Comparison of ENCODE assay signal across 17 mouse cellular contexts in genomic region chr6:139135693-139136092, GRCm38 (mm10).
"Had no signal": no experiment of that assay in that cellular context is flagged by ENCODE, and none has a peak within 500 bp of the region (broad histone marks: within the 10 kb centered on the region; RNA-seq: fewer than 3 reads in every experiment).

No protein-coding gene starts in this region.

- H3K4me3 ChIP-seq: neural tube, embryonic 12.5 days; neural tube, embryonic 13.5 days; neural tube, embryonic 15.5 days; stomach, embryonic 15.5 days had no signal

- H3K4me1 ChIP-seq: neural tube, embryonic 12.5 days; neural tube, embryonic 13.5 days; neural tube, embryonic 15.5 days; stomach, embryonic 15.5 days had no signal

- H3K36me3 ChIP-seq: neural tube, embryonic 12.5 days; neural tube, embryonic 13.5 days; neural tube, embryonic 15.5 days; stomach, embryonic 15.5 days had no signal

- DNase-seq: retina, postnatal 1 day; right cerebral cortex, adult 18-20 months; right cerebral cortex, postnatal 14 days; right cerebral cortex, postnatal 25 days; right cerebral cortex, postnatal 4 days; spleen, adult 18-20 months; thymus, adult 18-20 months; thymus, adult 2 months; thymus, postnatal 14 days; thymus, postnatal 25 days; thymus, postnatal 36 days; thymus, postnatal 4 days had no signal

- H3K9ac ChIP-seq: neural tube, embryonic 12.5 days; neural tube, embryonic 13.5 days; neural tube, embryonic 15.5 days; stomach, embryonic 15.5 days had no signal

- H3K4me2 ChIP-seq: neural tube, embryonic 12.5 days; neural tube, embryonic 13.5 days; neural tube, embryonic 15.5 days; stomach, embryonic 15.5 days had no signal

- H3K27me3 ChIP-seq: neural tube, embryonic 12.5 days; neural tube, embryonic 13.5 days; neural tube, embryonic 15.5 days; stomach, embryonic 15.5 days had no signal

- H3K27ac ChIP-seq: neural tube, embryonic 12.5 days; neural tube, embryonic 13.5 days; neural tube, embryonic 15.5 days; stomach, embryonic 15.5 days; stomach, postnatal 0 days had no signal

- H3K9me3 ChIP-seq: neural tube, embryonic 12.5 days; neural tube, embryonic 13.5 days; neural tube, embryonic 15.5 days; stomach, embryonic 15.5 days had no signal
